Mouse (Mus musculus) small intestine, adult 2 months (tissue): ENCODE results near the gene Fggy. TPM values are rescaled to one million over a fixed set of nuclear protein-coding genes. Genes with fewer than 3 reads are reported as not detected.

Source experiments
- H3K27ac ChIP-seq: fragments of 200-500 bp; 2 replicates; pipeline ENCODE4 v1.5.1; 2012; ENCODE audit warnings: low read depth, low read length, control low read depth, inconsistent platforms; ENCODE audit not compliant: insufficient read depth
- H3K27me3 ChIP-seq: fragments of 200-500 bp; 2 replicates; pipeline ENCODE4 v1.6.1; 2012; ENCODE audit warnings: mild to moderate bottlenecking, moderate library complexity, low read length, inconsistent platforms; ENCODE audit not compliant: control insufficient read depth, insufficient read depth
- H3K36me3 ChIP-seq: fragments of 200-500 bp; 2 replicates; pipeline ENCODE4 v1.6.1; 2012; ENCODE audit warnings: mild to moderate bottlenecking, low read length, control low read depth, inconsistent platforms; ENCODE audit not compliant: control insufficient read depth, insufficient read depth
- H3K4me1 ChIP-seq: fragments of 200-500 bp; 2 replicates; pipeline ENCODE4 v1.6.1; 2012; ENCODE audit warnings: low read length, inconsistent platforms, mixed read lengths; ENCODE audit not compliant: control insufficient read depth, insufficient read depth, insufficient read length
- H3K4me3 ChIP-seq: fragments of 200-500 bp; 2 replicates; pipeline ENCODE4 v1.5.1; 2012; ENCODE audit warnings: low read depth, mild to moderate bottlenecking, control low read depth, inconsistent platforms, low read length, moderate library complexity
- CTCF ChIP-seq: fragments of 200-500 bp; IDR thresholded peaks from 2 replicates; pipeline ENCODE4 v1.5.1; 2012; ENCODE audit warnings: low read depth, mild to moderate bottlenecking, control low read depth, inconsistent platforms, low read length, moderate library complexity, mixed read lengths; ENCODE audit not compliant: insufficient replicate concordance, insufficient read length; ENCODE audit errors: extremely low read depth
- POLR2A ChIP-seq: fragments of 200-500 bp; IDR thresholded peaks from 2 replicates; pipeline ENCODE4 v1.6.1; 2012; ENCODE audit warnings: low read depth, mild to moderate bottlenecking, control low read depth, inconsistent platforms, low read length, moderate library complexity
- WGBS: fragments of 180-500 bp; shearing (Covaris S2); methylation state at CpG from one replicate; pipeline ENCODE4 v1.1.7; 2018; 5-methylcytosine and 5-hydroxymethylcytosine counted together
- polyA plus RNA-seq: library from polyadenylated mRNA; depleted of rRNA; stranded (reverse); fragments of >200 nt; gene quantifications from 2 replicates; pipeline ENCODE4 v1.2.3, GENCODE M21; 2012

Gene Fggy
- polyA plus RNA-seq, 1 experiment, result 0.52 TPM

DNA sequence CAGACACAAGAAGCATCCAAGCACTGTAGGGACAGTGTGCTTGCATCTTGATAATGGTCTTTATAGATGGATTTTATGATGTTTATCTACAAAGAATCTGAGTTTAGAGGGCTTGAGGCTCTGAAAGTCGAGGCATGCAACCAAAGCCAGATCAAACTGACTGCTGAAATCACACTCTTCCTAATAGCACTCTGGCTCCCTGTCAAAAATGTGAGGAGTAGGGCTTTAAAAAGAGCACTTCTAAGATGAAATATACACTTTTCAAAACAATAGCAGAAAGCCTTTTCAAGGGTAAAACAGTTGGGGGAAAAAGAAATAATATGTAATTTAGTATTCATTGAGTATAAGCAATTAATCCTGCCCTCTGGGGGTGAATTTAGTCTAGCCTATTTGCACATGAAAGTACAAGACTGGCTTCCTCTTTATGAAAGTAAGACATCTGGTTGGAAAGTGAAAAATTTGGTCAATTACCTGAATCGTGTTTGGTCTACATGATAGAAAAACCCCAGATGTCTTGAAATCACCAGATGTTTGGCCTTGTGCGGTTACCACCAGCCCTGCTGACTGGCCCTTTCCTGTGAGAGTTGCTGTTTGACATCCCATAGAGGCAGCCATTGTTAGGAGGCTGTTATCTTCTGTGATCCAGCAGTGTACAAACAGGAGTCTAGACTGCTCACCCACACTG lies 172.0 kb downstream of the Fggy start:
- Histone ChIP-seq H3K36me3 (no peaks in the 10 kb centered on the region), H3K27ac (no peak overlapping the region), H3K27me3 (no peaks in the 10 kb centered on the region), H3K4me1 (no peaks in the 10 kb centered on the region), H3K4me3 (no peak overlapping the region)
- 56% methylated on average over 3 of the region's 3 CpGs for WGBS
- TF ChIP-seq POLR2A (no peak), CTCF (no peak)

DNA sequence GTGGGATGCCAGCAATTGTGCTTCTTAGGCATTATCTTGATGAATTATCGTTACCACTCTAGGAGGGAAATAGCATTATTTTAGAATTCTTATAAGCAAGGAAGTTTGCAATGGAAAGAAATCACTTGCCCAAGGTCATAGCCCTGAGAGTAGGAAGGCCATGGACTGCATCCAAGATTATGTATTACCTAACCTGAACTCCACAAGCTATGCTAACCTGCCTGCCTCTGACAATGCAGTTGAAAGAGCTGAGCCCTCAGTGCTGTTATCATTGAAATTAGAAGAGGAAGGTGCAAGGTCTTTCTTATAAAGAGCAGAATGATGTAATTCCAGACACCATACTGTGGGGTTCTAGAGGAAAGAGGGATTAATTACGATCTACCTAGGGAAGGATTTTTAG lies 173.8 kb downstream of the Fggy start:
- no peaks in the 10 kb centered on the region for H3K4me1 ChIP-seq
- H3K27ac ChIP-seq, result no peak overlapping the region
- no peaks in the 10 kb centered on the region for H3K27me3 ChIP-seq
- TF ChIP-seq CTCF, result no peak
- no peak for TF ChIP-seq POLR2A
- H3K4me3 ChIP-seq, result no peak overlapping the region
- WGBS, result 69% methylated on average over 2 of the region's 2 CpGs
- no peaks in the 10 kb centered on the region for H3K36me3 ChIP-seq

DNA sequence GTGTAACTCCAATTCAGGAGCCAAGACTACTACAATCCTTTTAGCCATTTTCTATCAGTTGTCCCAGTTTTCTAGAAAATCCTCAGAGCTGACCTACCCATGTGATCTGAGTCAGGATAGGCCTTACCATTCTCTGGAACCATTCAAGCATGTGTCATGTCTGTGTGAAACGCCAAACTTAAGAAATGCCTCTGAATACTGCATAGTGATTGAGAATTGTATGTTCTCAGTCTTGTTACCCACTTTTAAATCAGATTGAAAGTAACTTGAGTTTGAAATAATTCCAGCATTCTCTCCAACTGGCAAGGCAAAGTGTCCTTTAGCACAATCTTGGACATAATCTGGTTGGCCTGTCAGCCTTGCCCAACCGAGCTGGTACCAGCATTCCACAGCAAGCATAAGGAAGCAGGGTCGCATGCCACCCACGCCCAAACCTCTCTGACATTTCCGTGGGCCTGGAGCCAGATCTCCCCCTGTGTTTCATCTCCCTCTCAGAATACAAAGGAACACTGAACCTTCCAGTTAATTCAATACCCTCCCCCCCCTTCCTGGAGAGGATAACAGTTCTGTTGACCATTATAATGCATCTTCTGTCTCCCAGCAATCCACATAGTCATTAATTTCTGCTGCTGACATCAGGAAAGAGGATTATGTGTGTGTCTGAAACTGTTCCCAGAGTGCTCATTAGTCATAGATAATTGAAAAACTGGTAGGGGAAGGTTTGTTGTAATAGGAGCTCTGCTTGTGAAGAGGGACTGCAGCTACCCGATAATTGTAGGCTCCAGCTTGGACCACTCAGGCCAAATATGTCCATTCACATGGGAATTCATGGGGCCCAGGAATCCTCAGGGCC lies 176.3 kb downstream of the Fggy start:
- 48% methylated on average over 6 of the region's 6 CpGs for WGBS
- H3K36me3 ChIP-seq, result no peaks in the 10 kb centered on the region
- H3K4me1 ChIP-seq, result peaks cover 3% of the 10 kb centered on the region; the same call in 1 of the 2 replicates
- no peak overlapping the region for H3K4me3 ChIP-seq
- no peak for TF ChIP-seq POLR2A
- TF ChIP-seq CTCF, result no peak
- no peaks in the 10 kb centered on the region for H3K27me3 ChIP-seq
- no peak overlapping the region for H3K27ac ChIP-seq

DNA sequence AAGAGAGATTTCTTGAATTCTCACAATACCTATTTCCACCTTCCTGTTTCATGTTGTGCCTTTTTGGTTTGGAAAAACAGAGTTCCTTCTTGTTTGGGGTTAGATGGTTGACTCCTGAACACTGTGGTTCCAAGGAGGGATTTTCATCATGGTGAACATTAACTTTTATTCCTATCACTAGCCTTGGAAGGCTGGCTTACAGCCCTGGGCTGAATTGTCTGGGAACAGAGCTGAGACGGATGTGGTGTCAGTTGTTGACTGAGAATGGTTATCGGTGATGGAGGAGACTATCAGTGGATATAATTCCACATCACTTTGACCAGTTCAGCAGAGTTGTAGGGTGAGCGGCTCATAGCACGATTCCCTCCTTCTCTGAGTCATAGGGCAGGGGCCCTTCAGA lies 178.7 kb downstream of the Fggy start:
- WGBS, result 86% methylated on average over 4 of the region's 4 CpGs
- no peak for TF ChIP-seq CTCF
- no peak for TF ChIP-seq POLR2A
- H3K4me1 ChIP-seq, result peaks cover 5% of the 10 kb centered on the region; the same call in 1 of the 2 replicates

DNA sequence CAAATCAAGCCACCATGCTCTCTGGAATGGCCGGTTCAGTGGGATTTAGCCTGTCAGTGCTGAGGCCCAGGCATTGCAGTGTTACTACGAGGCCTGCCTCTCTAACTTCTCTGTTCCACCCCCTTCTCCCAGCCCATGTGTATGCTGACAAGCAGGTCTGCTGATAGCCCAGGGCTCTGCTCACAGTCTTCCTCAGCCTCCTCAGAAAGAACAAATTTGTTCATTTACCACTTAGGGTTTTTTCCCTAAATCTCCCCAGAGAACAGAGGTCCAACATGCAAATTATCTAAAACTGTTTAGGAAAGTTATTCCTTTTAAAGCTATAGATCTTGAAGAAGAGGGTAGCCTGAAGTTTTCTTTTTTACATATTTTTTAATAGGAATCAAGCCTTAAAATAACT lies 179.4 kb downstream of the Fggy start:
- H3K27ac ChIP-seq, result no peak overlapping the region
- no peaks in the 10 kb centered on the region for H3K27me3 ChIP-seq
- 89% methylated on average over 2 of the region's 2 CpGs for WGBS
- H3K4me1 ChIP-seq, result peaks cover 5% of the 10 kb centered on the region; the same call in 1 of the 2 replicates
- H3K4me3 ChIP-seq, result no peak overlapping the region
- TF ChIP-seq POLR2A (no peak), CTCF (no peak)
- H3K36me3 ChIP-seq, result no peaks in the 10 kb centered on the region

More for the DNA sequence above, 178.7 kb downstream of the Fggy start:
- H3K36me3 ChIP-seq, result no peaks in the 10 kb centered on the region
- H3K4me3 ChIP-seq, result no peak overlapping the region
- H3K27me3 ChIP-seq, result no peaks in the 10 kb centered on the region
- no peak overlapping the region for H3K27ac ChIP-seq

DNA sequence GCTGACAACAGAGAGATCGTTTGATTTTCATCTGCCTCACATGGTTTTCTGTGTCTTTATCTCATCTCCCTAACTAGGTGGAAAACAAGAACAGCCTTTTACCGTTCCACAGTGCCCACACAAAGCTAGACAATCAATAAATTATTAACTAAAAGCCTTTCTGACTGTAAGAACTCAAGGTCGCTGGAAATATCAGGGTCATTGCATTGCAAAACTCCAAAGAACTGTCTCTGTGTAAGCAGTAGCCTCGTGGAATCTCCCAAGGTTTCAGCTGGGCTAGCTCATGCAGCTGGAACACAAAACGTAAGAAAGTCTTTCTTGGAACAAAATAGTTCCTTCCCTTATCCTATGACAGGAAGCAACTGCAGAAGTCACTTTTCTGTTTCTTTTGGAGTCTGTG lies 180.9 kb downstream of the Fggy start:
- H3K27me3 ChIP-seq, result no peaks in the 10 kb centered on the region
- TF ChIP-seq POLR2A (no peak), CTCF (no peak)
- 14% methylated on average over 5 of the region's 5 CpGs for WGBS
- H3K36me3 ChIP-seq, result no peaks in the 10 kb centered on the region
- no peak overlapping the region for H3K27ac ChIP-seq
- no peak overlapping the region for H3K4me3 ChIP-seq
- H3K4me1 ChIP-seq, result peaks cover 5% of the 10 kb centered on the region; the same call in 1 of the 2 replicates

DNA sequence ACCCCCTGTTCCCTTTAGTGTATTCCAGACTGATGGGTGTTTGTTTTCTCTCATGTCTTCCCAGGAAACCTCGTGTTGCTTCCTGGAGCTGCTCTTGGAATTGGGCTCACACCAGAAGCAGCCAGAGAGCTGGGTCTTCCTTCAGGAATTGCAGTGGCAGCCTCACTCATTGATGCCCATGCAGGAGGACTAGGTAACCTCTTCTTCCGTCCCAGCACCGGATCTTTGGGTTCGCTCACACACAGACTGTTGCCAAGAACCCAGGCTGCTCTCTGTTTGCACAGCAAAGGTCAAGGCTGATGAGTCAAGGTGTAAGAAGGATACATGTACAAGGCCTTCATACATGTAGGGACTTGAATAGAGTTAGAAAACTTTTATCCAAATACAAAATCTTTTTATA lies 181.4 kb downstream of the Fggy start:
- H3K4me3 ChIP-seq, result no peak overlapping the region
- 16% methylated on average over 4 of the region's 4 CpGs for WGBS
- no peak overlapping the region for H3K27ac ChIP-seq
- no peaks in the 10 kb centered on the region for H3K36me3 ChIP-seq
- no peak for TF ChIP-seq POLR2A
- TF ChIP-seq CTCF, result no peak
- peaks cover 5% of the 10 kb centered on the region; the same call in 1 of the 2 replicates for H3K4me1 ChIP-seq
- no peaks in the 10 kb centered on the region for H3K27me3 ChIP-seq
